Mouse (Mus musculus): ENCODE measurements around the gene Lrrc4.

DNA sequence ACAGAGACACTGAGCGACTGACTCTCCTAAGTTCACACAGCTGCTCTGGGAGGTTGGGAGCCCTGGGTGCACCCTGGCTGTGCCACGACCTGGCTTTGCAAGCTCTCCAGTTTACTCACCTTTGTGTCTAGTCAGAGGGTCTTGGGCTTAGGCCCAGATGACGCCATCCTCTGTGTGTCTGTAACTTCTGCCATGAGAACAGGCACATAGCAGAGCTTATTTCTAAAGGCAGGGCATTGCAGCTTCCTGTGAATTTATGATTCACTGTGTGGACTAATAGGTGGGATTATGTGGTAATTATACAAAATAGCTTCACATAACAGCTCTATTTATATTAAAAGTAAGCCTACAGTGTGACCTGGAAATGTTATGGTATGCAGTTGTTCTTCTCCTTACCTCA, 168.5 kb downstream of the Lrrc4 start:
- TF ChIP-seq CTCF (conservative IDR thresholded peaks at IDR 0.05; ENCODE audit: low read length) (no peak), POU5F1 (IDR thresholded peaks at IDR 0.05; ENCODE audit: borderline replicate concordance, low read length) (no peak)
